Mouse (Mus musculus): ENCODE measurements at regions not wholly inside any gene's neighbourhood (a gene's known extent, or its start where the extent isn't known, plus 50 kb on each side); places are given as distances from the start of the nearest gene placed in this dataset.
"Not testable (repeated sequence)": the region's sequence is repeated elsewhere in the genome, so short reads cannot be mapped to it uniquely, and the experiment has no call there.

DNA sequence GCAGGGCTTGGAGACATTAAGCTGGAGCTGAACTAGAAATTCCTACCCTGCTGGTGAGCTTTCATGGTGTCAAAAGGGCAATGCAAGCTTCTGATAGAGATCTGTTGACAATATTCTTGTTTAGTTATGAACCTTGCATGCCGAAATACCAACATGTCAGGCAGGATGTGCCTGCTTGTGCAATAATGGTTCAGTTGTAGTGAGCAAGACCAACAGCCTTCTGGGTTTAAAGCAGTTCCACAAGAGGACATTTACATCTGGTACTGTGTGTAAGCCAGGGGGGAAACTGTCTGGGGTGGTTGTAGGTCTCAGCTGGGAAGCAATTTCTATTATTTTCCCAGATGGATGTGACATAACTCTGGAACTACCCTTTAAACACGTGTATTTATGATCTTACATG is 987.6 kb upstream of the Gm38303 start:
- no peak for DNase-seq (ENCODE audit: low read depth, low spot score)

DNA sequence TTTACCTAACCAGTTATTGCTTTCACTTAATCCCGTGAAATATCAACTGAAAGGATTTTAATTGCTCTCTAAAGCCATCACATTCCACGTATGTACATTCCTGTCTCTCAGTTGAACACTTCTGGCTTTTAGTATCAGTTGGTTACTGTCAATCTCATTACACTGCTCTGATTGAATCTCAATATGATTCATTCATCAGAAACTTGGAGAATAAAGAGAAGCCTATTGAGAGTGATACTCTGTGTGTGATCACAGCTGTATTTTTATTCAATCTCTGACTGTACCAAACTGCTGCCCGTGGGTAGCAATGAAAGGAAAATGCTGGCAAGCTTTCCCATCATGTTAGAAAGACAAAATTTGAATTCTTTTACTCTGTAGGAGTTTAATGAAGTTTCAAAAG is 957.5 kb upstream of the Gm38303 start:
- DNase-seq (ENCODE audit: low read depth, low spot score): no peak

DNA sequence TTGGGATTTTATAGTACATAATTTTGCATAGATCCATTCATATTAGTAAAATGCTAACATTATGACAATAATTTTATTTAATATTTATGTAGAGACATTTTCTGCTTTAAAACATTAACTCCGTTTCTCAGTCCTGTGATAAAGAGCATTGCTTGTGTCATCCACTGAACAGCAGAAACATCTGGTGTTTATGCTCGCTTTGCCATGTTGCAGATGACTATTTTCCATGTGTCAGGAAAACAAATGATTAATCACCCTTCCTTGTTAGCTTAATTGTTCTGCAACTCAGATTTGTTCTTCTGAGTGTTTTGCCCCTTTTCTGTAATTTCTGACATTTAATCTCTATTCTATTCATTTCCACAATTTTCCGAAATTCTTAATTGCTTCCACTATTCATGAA is 925.6 kb upstream of the Gm38303 start:
- no peak for DNase-seq (ENCODE audit: low read depth, low spot score)

DNA sequence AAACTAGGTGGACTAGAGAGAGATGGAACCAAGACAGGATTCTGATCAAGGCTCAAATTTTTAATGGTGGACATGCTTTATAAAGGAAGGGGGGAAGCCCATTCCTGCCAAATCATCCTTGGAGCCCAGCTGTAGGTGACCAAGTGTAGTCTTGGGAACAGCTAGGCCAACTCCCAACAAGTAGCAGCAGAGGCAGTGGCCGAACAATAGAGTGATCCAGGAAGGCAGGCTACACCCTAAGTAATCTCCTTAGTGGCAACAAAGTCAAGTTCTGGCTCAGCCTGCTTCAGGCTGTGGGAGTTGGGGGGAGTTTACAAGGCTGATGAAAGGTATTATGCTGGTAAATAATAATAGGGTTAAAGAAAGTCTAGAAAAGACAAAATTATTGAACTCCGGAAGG is 878.5 kb upstream of the Gm38303 start:
- no peak for DNase-seq (ENCODE audit: low read depth, low spot score)

DNA sequence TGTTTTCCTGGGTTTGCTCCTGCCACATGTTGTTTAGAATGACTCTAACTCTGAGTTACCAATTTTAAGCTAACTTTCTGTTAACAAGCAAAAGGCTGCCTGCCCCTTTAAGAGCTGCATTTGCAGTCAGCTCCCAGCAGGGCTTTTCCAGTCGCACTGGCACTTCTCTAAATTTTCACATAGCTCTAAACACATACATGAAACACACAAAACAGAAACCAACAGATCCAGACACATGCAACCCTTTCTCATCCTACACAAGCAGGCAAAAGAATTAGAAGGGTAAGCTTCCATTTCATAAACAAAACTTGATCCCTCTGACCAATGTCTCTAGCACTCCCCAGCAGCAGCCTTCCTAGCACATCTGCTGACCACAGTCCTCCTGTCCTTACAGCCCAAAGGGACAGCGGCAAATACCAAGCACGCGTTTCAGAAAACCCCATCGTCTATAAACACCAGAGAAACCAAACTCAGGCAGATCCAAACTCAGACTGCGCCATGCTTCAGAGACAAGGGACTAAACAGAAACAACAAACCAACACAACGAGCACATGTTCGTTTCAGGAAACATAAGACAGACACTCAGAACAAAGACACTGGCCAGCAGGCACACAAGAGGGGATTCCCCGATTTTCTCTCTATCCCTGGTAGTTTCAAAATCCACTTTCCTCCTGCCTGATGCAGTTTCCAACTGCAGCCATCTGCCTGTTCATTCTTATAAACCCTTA is 877.6 kb upstream of the Gm38303 start:
- not testable (repeated sequence) for DNase-seq (ENCODE audit: low read depth, low spot score)

- peak; percentile 2 for DNase-seq (ENCODE audit: low read depth, low spot score)
Measured at GRCm38 (mm10) chr3:11212290-11212912, 876.9 kb upstream of the Gm38303 start.

DNA sequence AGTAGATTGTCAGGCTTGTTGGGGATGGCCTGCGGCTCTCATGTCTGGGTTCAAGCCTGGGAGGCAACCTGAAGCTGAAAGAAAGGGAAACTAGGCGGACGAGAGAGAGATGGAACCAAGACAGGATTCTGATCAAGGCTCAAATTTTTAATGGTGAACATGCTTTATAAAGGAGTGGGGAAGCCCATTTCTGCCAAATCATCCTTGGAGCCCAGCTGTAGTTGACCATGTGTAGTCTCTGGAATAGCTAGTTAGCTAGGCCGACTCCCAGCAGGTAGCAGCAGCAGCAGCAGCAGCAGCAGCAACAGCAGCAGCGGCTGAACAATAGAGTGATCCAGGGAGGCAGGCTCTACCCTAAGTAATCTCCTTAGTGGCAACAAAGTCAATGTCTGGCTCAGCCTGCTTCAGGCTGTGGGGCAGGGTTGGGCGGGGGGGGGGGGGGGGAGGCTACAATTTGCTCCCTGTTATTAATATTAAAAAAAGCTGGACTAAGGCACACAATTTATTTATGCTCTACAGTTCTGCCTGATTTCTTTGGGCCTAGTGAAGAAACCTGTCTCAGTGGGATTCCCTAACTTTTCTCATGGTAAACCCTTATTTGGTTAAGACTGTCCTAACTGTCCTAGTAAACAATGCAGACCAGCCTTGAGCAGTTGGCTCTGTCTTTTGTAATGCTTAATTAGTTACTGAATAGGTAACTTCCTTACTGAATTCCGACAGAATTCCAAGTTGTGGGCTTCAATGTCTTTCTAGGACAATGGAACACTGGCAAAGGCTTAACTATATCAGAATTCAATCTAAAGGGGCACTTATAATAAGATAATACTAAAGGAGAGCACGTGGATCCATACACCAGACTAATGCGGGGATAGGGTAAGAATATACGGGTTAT is 875.7 kb upstream of the Gm38303 start:
- DNase-seq (ENCODE audit: low read depth, low spot score): not testable (repeated sequence)

DNA sequence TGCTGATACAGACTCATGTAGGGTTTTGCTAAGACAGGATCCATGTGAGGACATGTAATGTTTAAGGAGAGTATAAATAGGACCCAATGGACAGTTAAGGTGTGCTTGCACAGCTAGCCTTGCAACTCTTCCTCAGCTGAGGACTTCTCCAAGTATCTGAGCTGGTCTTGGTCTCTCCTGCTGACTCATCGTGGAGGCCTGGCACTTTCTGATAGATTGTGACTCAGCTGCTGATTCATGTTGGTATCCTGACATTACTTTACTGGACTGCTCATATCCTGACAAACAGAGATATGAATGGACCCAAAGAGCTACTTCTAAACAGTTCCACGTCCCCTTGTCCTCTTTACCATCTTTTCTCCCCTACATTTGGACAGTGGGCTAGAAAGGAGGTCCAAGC is 838.5 kb upstream of the Gm38303 start:
- no peak for DNase-seq (ENCODE audit: low read depth, low spot score)

DNA sequence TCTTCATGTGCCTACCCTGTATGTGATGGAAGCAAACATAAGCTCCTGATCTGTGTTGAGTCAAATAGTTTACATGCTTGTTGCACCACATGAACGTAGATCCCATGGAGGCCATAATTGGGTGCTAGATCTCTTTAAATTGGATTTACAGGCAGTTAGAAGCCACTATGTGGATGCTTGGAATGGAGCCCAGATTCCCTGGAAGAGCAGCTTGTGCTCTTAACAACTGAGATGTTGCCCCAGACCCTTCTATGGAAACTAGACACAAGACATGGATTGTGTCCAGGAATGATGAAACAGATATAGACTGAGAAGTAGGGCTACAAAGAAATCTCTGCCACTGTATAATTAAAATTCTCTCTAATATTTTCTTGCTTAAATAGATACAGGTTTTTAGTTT is 819.9 kb upstream of the Gm38303 start:
- DNase-seq (ENCODE audit: low read depth, low spot score): no peak
